Mouse (Mus musculus): ENCODE results near the gene Smarcad1. TPM values are rescaled to one million over a fixed set of nuclear protein-coding genes. Genes with fewer than 3 reads are reported as not detected.
"Not testable (repeated sequence)": the region's sequence is repeated elsewhere in the genome, so short reads cannot be mapped to it uniquely, and the experiment has no call there.

The Smarcad1 gene
- 109 and 129 TPM in 2 replicates for polyA plus RNA-seq (2016; fragmentation: Nextera tagmentation; extraction: Ambion mirVana)

DNA sequence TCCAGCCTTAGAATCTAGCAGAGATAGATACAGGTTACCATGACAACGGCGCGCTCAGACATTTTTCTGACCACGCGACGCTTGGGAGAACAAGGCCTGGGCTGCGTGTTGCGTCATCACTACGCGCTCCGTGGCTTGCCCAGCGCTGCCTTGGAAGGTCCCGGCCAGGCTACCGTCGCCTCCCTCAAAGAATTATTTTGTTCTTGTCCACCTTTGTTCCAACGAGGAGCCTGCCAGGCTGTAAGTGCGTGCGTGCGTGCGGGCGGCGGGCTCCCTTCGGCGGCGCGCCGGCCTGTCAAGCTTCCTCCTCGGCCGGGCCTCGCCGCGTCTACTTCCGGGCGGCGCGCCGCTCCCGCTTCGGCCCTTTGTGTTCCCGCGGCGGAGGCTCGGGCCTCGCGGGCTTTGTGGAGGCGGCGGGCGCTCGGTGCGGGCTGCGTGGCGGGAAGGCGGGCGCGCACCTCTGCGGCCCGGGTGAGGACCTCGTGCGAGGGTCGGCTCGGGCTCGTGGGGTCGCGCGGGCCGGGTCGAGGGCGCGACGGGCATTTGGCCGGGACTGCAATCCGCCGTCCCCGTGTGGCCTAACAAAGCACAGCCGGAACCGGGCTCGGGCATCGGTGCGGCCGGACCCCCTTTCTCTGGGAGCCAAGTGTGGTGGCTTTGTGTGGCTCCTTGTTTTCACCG, at the start of gene Smarcad1:
Smarcad1 (plus strand) TSS at position 93 of the 681 bp plus-strand sequence.
- H3K27ac ChIP-seq = peak within 1 kb of the TSS; percentile 97
- peak; percentile 96 for ATAC-seq (ENCODE audit: low FRiP score, low read depth)
- no peaks in the 10 kb centered on the region for H3K4me1 ChIP-seq
- H3K9ac ChIP-seq = peak within 1 kb of the TSS; percentile 98
- H3K4me3 ChIP-seq = peak within 1 kb of the TSS; percentile 76
- WGBS = under 1% methylated on average over 80 of the region's 81 CpGs
- no peaks in the 10 kb centered on the region for H3K27me3 ChIP-seq (replicated peaks)
- H3K9me3 ChIP-seq = no peaks in the 10 kb centered on the region
- peak within 1 kb of the TSS; percentile 82 for H3K4me2 ChIP-seq (replicated peaks)
- H3K36me3 ChIP-seq = peaks cover 35% of the 10 kb centered on the region

DNA sequence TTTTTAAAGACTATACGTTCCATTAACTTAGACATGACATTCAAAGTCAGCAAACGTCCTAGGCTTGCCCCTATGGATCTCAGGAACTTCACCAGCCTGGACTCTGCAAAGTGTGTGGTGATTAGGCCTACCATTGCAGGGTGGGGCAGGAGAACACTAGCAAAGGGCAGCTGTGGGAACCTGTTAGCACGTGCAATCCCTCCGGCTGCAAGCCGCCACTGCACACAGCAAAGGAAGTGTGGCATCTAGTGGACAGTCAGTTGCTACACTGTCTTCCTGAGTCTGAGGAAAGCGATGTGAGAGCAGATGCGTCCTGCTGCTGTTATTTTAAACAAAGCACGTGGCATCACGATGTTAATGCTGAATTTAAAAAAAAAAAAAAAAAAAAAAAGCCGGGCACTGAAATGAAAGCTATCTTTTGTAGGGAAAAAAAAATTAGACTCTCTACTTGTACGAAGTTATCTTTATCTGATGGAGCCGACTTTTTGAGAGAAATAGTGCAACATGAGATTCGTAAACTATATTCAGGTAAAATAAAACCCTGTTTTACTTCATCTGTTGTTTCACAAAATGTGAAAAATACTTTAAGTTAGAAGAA, 45.5 kb upstream of the Smarcad1 start:
- H3K9ac ChIP-seq = no peak overlapping the region
- WGBS = 48% methylated on average over 13 of the region's 13 CpGs
- H3K4me1 ChIP-seq = no peaks in the 10 kb centered on the region
- H3K4me3 ChIP-seq = no peak overlapping the region
- no peaks in the 10 kb centered on the region for H3K27me3 ChIP-seq (replicated peaks)
- ATAC-seq (ENCODE audit: low FRiP score, low read depth) = peak; percentile 63; the same call in 1 of the 2 replicates
- H3K27ac ChIP-seq = no peak overlapping the region
- H3K4me2 ChIP-seq (replicated peaks) = no peak overlapping the region
- no peaks in the 10 kb centered on the region for H3K9me3 ChIP-seq
- H3K36me3 ChIP-seq = no peaks in the 10 kb centered on the region

DNA sequence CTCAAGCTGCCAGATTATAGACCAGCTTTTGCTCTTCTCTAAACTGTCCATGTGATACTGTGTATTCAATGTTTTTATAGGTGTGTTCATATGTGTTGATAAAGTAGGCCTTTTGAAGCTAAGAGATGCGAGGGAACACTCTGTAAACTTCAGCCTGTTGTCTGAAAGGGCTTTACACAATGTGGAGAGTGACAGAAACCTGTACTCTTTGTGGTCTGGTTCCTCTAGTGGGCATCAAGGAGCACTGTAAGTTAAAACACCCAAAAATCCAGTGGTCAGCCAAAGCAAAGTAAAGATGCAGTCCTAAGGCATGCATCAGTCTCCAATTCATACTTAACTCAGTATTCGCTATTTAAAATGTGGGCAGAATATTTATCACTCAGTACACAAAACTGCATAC, 44.6 kb upstream of the Smarcad1 start:
- Histone ChIP-seq H3K4me1 (no peaks in the 10 kb centered on the region), H3K9me3 (no peaks in the 10 kb centered on the region), H3K9ac (no peak overlapping the region), H3K27me3 (replicated peaks) (no peaks in the 10 kb centered on the region), H3K4me2 (replicated peaks) (no peak overlapping the region), H3K27ac (no peak overlapping the region), H3K4me3 (no peak overlapping the region), H3K36me3 (no peaks in the 10 kb centered on the region)
- no peak for ATAC-seq (ENCODE audit: low FRiP score, low read depth)
- WGBS = 80% methylated on average over 2 of the region's 2 CpGs

DNA sequence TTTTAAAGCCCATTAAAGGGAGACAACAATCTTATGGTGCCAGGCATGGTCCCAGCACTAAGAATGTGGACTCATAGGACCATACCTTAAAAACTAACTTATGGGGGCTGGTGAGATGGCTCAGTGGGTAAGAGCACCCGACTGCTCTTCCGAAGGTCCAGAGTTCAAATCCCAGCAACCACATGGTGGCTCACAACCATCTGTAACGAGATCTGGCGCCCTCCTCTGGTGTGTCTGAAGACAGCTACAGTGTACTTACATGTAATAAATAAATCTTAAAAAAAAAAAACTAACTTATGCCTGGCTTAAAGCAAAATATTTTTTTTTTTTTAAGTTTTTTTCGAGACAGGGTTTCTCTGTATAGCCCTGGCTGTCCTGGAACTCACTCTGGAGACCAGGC, 41.6 kb upstream of the Smarcad1 start:
- H3K27me3 ChIP-seq (replicated peaks); H3K36me3 ChIP-seq; H3K4me3 ChIP-seq; H3K4me2 ChIP-seq (replicated peaks); H3K4me1 ChIP-seq; H3K27ac ChIP-seq; ATAC-seq (ENCODE audit: low FRiP score, low read depth); H3K9ac ChIP-seq; H3K9me3 ChIP-seq: not testable (repeated sequence)
- 78% methylated on average over 5 of the region's 5 CpGs for WGBS

DNA sequence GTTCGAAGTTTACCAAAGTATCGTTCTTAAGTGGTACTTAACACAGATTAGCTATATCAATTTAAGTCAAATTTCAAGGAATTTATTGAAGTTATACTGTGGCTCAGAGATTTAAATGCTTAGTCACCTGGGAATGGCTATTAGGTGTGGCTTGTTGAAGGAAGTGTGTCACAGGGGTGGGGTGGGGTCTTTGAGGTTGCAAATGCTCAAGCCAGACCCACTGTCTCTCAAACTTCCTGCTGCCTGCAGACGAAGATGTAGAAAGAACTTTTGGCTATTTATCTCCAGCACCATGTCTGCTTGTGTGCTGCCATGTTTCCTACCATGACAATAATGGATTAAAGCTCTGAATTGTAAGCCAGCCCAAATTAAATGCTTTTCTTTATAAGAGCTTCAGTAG, 40.2 kb upstream of the Smarcad1 start:
- no peaks in the 10 kb centered on the region for H3K9me3 ChIP-seq
- H3K4me3 ChIP-seq = no peak overlapping the region
- H3K36me3 ChIP-seq = no peaks in the 10 kb centered on the region
- H3K27ac ChIP-seq = no peak overlapping the region
- WGBS = 84% methylated on average over 3 of the region's 3 CpGs
- ATAC-seq (ENCODE audit: low FRiP score, low read depth) = no peak
- no peaks in the 10 kb centered on the region for H3K27me3 ChIP-seq (replicated peaks)
- no peaks in the 10 kb centered on the region for H3K4me1 ChIP-seq
- no peak overlapping the region for H3K9ac ChIP-seq
- H3K4me2 ChIP-seq (replicated peaks) = no peak overlapping the region

DNA sequence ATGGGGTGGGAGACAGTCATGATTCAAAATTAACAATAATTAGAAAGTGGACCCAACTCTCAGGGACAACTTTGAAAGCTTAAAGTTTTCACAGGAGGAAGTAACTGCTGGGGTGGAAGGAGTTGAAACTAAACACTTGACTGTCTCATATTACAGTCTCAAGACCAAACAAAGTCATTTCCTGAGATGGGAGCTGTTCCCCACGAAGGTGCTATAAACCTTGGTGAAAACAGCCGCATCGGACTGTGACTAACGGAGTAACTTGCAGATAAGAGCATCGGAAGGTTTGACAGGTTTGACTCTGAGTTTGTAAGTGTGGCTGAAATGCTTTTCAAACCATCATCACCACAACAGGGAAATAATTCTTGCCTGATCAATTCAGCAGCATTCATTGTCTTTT, 33.5 kb upstream of the Smarcad1 start:
- Histone ChIP-seq H3K36me3 (no peaks in the 10 kb centered on the region), H3K27me3 (replicated peaks) (no peaks in the 10 kb centered on the region), H3K9me3 (no peaks in the 10 kb centered on the region), H3K9ac (no peak overlapping the region), H3K4me2 (replicated peaks) (no peak overlapping the region), H3K27ac (no peak overlapping the region), H3K4me1 (no peaks in the 10 kb centered on the region), H3K4me3 (no peak overlapping the region)
- no peak for ATAC-seq (ENCODE audit: low FRiP score, low read depth)
- 59% methylated on average over 5 of the region's 5 CpGs for WGBS

DNA sequence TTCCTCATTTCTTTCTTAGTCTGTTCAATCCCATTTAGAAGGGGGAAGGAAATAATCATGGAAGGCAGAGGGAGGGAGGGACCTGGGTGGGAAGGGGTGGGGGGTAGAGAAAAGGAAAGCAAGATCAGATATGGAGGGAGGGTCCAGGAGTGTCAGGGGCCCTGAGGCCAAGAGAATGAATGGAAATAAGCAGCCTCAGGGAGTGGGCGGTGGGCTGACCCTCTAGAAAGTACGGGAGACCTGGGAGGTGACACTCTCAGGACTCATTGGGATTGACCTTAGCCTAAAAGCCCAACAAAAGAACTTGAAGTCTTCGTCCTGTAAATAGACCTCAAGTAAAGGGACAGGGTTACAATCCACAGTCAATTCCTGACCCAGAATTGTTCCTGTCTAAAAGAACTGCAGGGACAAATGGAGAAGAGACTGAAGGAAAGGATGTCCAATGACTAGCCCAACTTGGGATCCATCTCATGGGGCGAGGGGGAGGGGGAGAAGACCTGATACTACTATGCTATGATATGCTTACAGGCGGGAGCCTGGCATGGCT, 30.9 kb upstream of the Smarcad1 start:
- WGBS = 88% methylated on average over 5 of the region's 5 CpGs
- Histone ChIP-seq H3K4me1 (no peaks in the 10 kb centered on the region), H3K9ac (no peak overlapping the region), H3K9me3 (no peaks in the 10 kb centered on the region), H3K4me2 (replicated peaks) (no peak overlapping the region), H3K36me3 (no peaks in the 10 kb centered on the region), H3K4me3 (no peak overlapping the region), H3K27me3 (replicated peaks) (no peaks in the 10 kb centered on the region), H3K27ac (no peak overlapping the region)
- no peak for ATAC-seq (ENCODE audit: low FRiP score, low read depth)

DNA sequence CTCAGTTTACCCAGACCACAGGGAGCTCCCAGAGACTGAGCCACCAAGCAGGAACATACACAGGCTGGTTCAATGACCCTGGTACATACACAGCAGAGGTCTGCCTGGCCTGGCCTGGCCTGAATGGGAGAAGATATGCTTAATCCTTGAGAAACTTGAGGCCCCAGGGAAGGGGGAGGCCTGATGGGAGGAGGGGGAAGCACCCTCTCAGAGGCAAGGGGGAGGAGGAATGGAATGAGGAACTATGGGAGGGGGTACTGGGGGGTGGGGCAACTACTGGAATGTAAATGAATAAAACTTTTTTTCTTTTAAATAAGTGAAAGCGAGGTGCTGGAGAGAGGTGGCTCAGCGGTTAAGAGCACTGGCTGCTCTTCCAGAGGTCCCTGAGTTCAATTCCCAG, 30.2 kb upstream of the Smarcad1 start:
- H3K27me3 ChIP-seq (replicated peaks) = no peaks in the 10 kb centered on the region
- WGBS = 85% methylated on average over 2 of the region's 2 CpGs
- ATAC-seq (ENCODE audit: low FRiP score, low read depth) = no peak
- H3K4me2 ChIP-seq (replicated peaks) = no peak overlapping the region
- H3K4me3 ChIP-seq = no peak overlapping the region
- no peak overlapping the region for H3K27ac ChIP-seq
- no peaks in the 10 kb centered on the region for H3K9me3 ChIP-seq
- H3K36me3 ChIP-seq = no peaks in the 10 kb centered on the region
- no peak overlapping the region for H3K9ac ChIP-seq
- no peaks in the 10 kb centered on the region for H3K4me1 ChIP-seq

DNA sequence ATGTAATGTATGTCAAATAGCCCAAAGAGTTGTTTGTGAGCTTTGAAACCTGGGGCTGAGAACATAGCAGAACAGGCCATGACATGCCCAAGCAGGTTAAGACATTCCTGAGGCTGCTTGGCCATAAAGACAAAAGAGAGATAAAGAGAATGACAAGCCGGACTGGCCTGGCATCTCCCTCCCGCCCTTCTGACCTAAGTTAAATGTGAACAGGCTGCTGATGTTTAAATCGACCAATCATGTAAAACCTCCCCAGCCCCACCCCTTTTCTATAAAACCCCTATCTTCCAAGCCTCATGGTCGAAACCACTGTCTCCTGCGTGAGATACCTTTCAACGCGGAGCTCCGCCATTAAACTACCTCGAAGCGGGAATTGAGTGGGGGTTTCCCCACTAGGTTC, 24.8 kb upstream of the Smarcad1 start:
- no peaks in the 10 kb centered on the region for H3K9me3 ChIP-seq
- H3K4me1 ChIP-seq = no peaks in the 10 kb centered on the region
- H3K4me3 ChIP-seq = no peak overlapping the region
- H3K36me3 ChIP-seq = no peaks in the 10 kb centered on the region
- H3K9ac ChIP-seq = no peak overlapping the region
- ATAC-seq (ENCODE audit: low FRiP score, low read depth) = no peak
- H3K27ac ChIP-seq = no peak overlapping the region
- no peaks in the 10 kb centered on the region for H3K27me3 ChIP-seq (replicated peaks)
- 92% methylated on average over 10 of the region's 10 CpGs for WGBS
- no peak overlapping the region for H3K4me2 ChIP-seq (replicated peaks)

DNA sequence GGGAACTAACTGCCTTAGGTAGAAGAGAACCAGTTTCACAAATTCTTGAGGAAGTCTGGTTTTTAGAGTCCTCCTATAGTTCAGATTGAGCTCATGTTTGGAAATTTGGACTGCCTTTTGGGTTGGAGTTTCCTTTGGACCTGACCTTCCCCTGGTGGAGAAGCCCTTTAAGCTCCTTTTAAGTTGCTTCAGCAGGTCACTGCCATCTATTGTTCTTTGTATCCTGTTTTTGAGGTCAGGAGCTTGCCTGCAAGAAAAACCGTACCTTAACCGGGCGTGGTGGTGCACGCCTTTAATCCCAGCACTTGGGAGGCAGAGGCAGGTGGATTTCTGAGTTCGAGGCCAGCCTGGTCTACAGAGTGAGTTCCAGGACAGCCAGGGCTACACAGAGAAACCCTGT, 23.4 kb upstream of the Smarcad1 start:
- H3K4me3 ChIP-seq; H3K9ac ChIP-seq; H3K27me3 ChIP-seq (replicated peaks); H3K9me3 ChIP-seq; H3K27ac ChIP-seq; ATAC-seq (ENCODE audit: low FRiP score, low read depth); H3K4me2 ChIP-seq (replicated peaks); H3K36me3 ChIP-seq; H3K4me1 ChIP-seq: not testable (repeated sequence)
- 92% methylated on average over 5 of the region's 5 CpGs for WGBS

- 15% methylated on average over 4 of the region's 4 CpGs for WGBS
- Histone ChIP-seq H3K4me2 (replicated peaks) (no peak overlapping the region), H3K27ac (no peak overlapping the region)
These were observed 20.5 kb upstream of the Smarcad1 start for GRCm38 (mm10) chr6:65021883-65022282.

GRCm38 (mm10) chr6:65023053-65023452, 19.3 kb upstream of the Smarcad1 start:
- Histone ChIP-seq H3K9me3 (no peaks in the 10 kb centered on the region), H3K36me3 (no peaks in the 10 kb centered on the region), H3K27me3 (replicated peaks) (no peaks in the 10 kb centered on the region), H3K27ac (no peak overlapping the region), H3K4me1 (no peaks in the 10 kb centered on the region), H3K4me3 (no peak overlapping the region), H3K9ac (no peak overlapping the region), H3K4me2 (replicated peaks) (no peak overlapping the region)
- 32% methylated on average over 6 of the region's 6 CpGs for WGBS
- no peak for ATAC-seq (ENCODE audit: low FRiP score, low read depth)

More at GRCm38 (mm10) chr6:65021883-65022282, 20.5 kb upstream of the Smarcad1 start:
- Histone ChIP-seq H3K9ac (no peak overlapping the region), H3K4me3 (no peak overlapping the region), H3K36me3 (no peaks in the 10 kb centered on the region), H3K27me3 (replicated peaks) (no peaks in the 10 kb centered on the region), H3K4me1 (no peaks in the 10 kb centered on the region), H3K9me3 (no peaks in the 10 kb centered on the region)
- ATAC-seq (ENCODE audit: low FRiP score, low read depth) = no peak

- Histone ChIP-seq H3K27me3 (replicated peaks) (no peaks in the 10 kb centered on the region), H3K4me3 (no peak overlapping the region), H3K9me3 (no peaks in the 10 kb centered on the region), H3K27ac (no peak overlapping the region), H3K9ac (no peak overlapping the region), H3K36me3 (no peaks in the 10 kb centered on the region), H3K4me1 (no peaks in the 10 kb centered on the region), H3K4me2 (replicated peaks) (no peak overlapping the region)
- no peak for ATAC-seq (ENCODE audit: low FRiP score, low read depth)
- 47% methylated on average over 2 of the region's 2 CpGs for WGBS
These were observed 17.7 kb upstream of the Smarcad1 start for GRCm38 (mm10) chr6:65024668-65025067.

Measured in neural tube, embryonic 12.5 days (tissue).